Mouse (Mus musculus) hindbrain, embryonic 11.5 days (tissue): Measurements from ENCODE around the gene Serpina16. TPM values are rescaled to one million over a fixed set of nuclear protein-coding genes. Genes with fewer than 3 reads are reported as not detected.

Experiments
- ATAC-seq: fragments of 200-750 bp; cut with Nextera tagmentation; 2 replicates; pipeline ENCODE4 v1.8.0; 2017; ENCODE audit warnings: mild to moderate bottlenecking, moderate TSS enrichment, moderate library complexity; ENCODE audit not compliant: low FRiP score
- DNase-seq: peaks from one replicate; pipeline ENCODE4 v3.0.0-alpha.2; 2015; ENCODE audit warnings: low spot score
- H3K27ac ChIP-seq: fragments of 300-500 bp; sonication (generic); 2 replicates; pipeline ENCODE4 v1.5.1; 2014; ENCODE audit warnings: mild to moderate bottlenecking, low read depth, low read length
- H3K27me3 ChIP-seq: fragments of 300-500 bp; sonication (generic); 2 replicates; pipeline ENCODE4 v1.6.1; 2014; ENCODE audit warnings: mild to moderate bottlenecking, low read length, moderate library complexity, mixed read lengths; ENCODE audit not compliant: control insufficient read depth, insufficient read depth
- H3K36me3 ChIP-seq: fragments of 300-500 bp; sonication (generic); 2 replicates; pipeline ENCODE4 v1.6.1; 2014; ENCODE audit warnings: mild to moderate bottlenecking, low read length, moderate library complexity, mixed read lengths; ENCODE audit not compliant: control insufficient read depth, insufficient read depth
- H3K4me1 ChIP-seq: fragments of 300-500 bp; sonication (generic); replicated peaks from 2 replicates; pipeline ENCODE4 v1.6.1; 2014; ENCODE audit warnings: low read length, mixed read lengths; ENCODE audit not compliant: control insufficient read depth, insufficient read depth
- H3K4me2 ChIP-seq: fragments of 300-500 bp; sonication (generic); replicated peaks from 2 replicates; pipeline ENCODE4 v1.6.1; 2014; ENCODE audit warnings: mild to moderate bottlenecking, low read depth, low read length
- H3K4me3 ChIP-seq: fragments of 300-500 bp; sonication (generic); 2 replicates; pipeline ENCODE4 v1.5.1; 2014; ENCODE audit warnings: low read depth, low read length
- H3K9ac ChIP-seq: fragments of 300-500 bp; sonication (generic); 2 replicates; pipeline ENCODE4 v1.6.1; 2014; ENCODE audit warnings: low read depth, low read length
- H3K9me3 ChIP-seq: fragments of 300-500 bp; sonication (generic); 2 replicates; pipeline ENCODE4 v1.6.1; 2016; ENCODE audit warnings: low read length; ENCODE audit not compliant: control insufficient read depth
- WGBS: fragments of 180-500 bp; shearing (Covaris S2); extraction: QIAGEN DNeasy Blood & Tissue Kit; methylation state at CpG from one replicate; pipeline ENCODE4 v1.1.7; 2014; 5-methylcytosine and 5-hydroxymethylcytosine counted together
- polyA plus RNA-seq: library from polyadenylated mRNA; unstranded; fragments of >200 nt; fragmentation: Nextera tagmentation; extraction: Ambion mirVana; gene quantifications from 2 replicates; pipeline ENCODE4 v1.2.1, GENCODE M21; 2014

Gene Serpina16
- not detected in 2 replicates for polyA plus RNA-seq

GRCm38 (mm10) chr12:103676039-103676438, at the start of gene Serpina16:
Serpina16 (minus strand) TSS chr12:103676139.
- no peak for ATAC-seq
- H3K27ac ChIP-seq = no peak within 1 kb of the TSS
- 100% methylated on average over 1 of the region's 1 CpGs for WGBS
- no peaks in the 10 kb centered on the region for H3K27me3 ChIP-seq
- no peaks in the 10 kb centered on the region for H3K4me1 ChIP-seq
- no peak within 1 kb of the TSS for H3K4me2 ChIP-seq
- no peak within 1 kb of the TSS for H3K4me3 ChIP-seq
- no peak for DNase-seq
- no peaks in the 10 kb centered on the region for H3K36me3 ChIP-seq
- no peaks in the 10 kb centered on the region for H3K9me3 ChIP-seq
- no peak within 1 kb of the TSS for H3K9ac ChIP-seq

- DNase-seq (no peak), ATAC-seq (no peak)
- WGBS = 78% methylated on average over 3 of the region's 3 CpGs
- no peaks in the 10 kb centered on the region for H3K36me3 ChIP-seq
- no peak overlapping the region for H3K27ac ChIP-seq
- H3K4me1 ChIP-seq = no peaks in the 10 kb centered on the region
- no peak overlapping the region for H3K9ac ChIP-seq
- no peak overlapping the region for H3K4me2 ChIP-seq
- no peaks in the 10 kb centered on the region for H3K9me3 ChIP-seq
- H3K27me3 ChIP-seq = no peaks in the 10 kb centered on the region
- H3K4me3 ChIP-seq = no peak overlapping the region
Observed at GRCm38 (mm10) chr12:103711537-103711936, 35.6 kb upstream of the Serpina16 start.

GRCm38 (mm10) chr12:103710405-103710804, 34.5 kb upstream of the Serpina16 start:
- ATAC-seq (no peak), DNase-seq (no peak)
- no peak overlapping the region for H3K9ac ChIP-seq
- no peaks in the 10 kb centered on the region for H3K27me3 ChIP-seq
- H3K4me1 ChIP-seq = no peaks in the 10 kb centered on the region
- WGBS = 66% methylated on average over 1 of the region's 1 CpGs
- no peaks in the 10 kb centered on the region for H3K9me3 ChIP-seq
- H3K27ac ChIP-seq = no peak overlapping the region
- no peaks in the 10 kb centered on the region for H3K36me3 ChIP-seq
- no peak overlapping the region for H3K4me3 ChIP-seq
- no peak overlapping the region for H3K4me2 ChIP-seq

GRCm38 (mm10) chr12:103706113-103706512, 30.2 kb upstream of the Serpina16 start:
- Histone ChIP-seq H3K9me3 (no peaks in the 10 kb centered on the region), H3K4me3 (no peak overlapping the region), H3K27me3 (no peaks in the 10 kb centered on the region), H3K27ac (no peak overlapping the region), H3K9ac (no peak overlapping the region), H3K4me2 (no peak overlapping the region), H3K4me1 (no peaks in the 10 kb centered on the region), H3K36me3 (no peaks in the 10 kb centered on the region)
- ATAC-seq (no peak), DNase-seq (no peak)
- 76% methylated on average over 4 of the region's 4 CpGs for WGBS

GRCm38 (mm10) chr12:103705547-103705946, 29.6 kb upstream of the Serpina16 start:
- H3K9ac ChIP-seq = no peak overlapping the region
- ATAC-seq (no peak), DNase-seq (no peak)
- no peaks in the 10 kb centered on the region for H3K4me1 ChIP-seq
- no peaks in the 10 kb centered on the region for H3K27me3 ChIP-seq
- no peak overlapping the region for H3K4me3 ChIP-seq
- WGBS = 78% methylated on average over 2 of the region's 2 CpGs
- H3K9me3 ChIP-seq = no peaks in the 10 kb centered on the region
- no peak overlapping the region for H3K4me2 ChIP-seq
- no peaks in the 10 kb centered on the region for H3K36me3 ChIP-seq
- H3K27ac ChIP-seq = no peak overlapping the region

- Histone ChIP-seq H3K36me3 (no peaks in the 10 kb centered on the region), H3K4me1 (no peaks in the 10 kb centered on the region), H3K4me2 (no peak overlapping the region), H3K4me3 (no peak overlapping the region), H3K9me3 (no peaks in the 10 kb centered on the region), H3K9ac (no peak overlapping the region), H3K27ac (no peak overlapping the region), H3K27me3 (no peaks in the 10 kb centered on the region)
- no peak for ATAC-seq
- 83% methylated on average over 4 of the region's 4 CpGs for WGBS
- no peak for DNase-seq
Observed at GRCm38 (mm10) chr12:103700144-103700750, 24.3 kb upstream of the Serpina16 start.

GRCm38 (mm10) chr12:103695429-103695828, 19.5 kb upstream of the Serpina16 start, which contains the start of gene Serpina1f:
Serpina1f (minus strand) TSS chr12:103695529.
- Histone ChIP-seq H3K9me3 (no peaks in the 10 kb centered on the region), H3K9ac (no peak within 1 kb of the TSS), H3K36me3 (no peaks in the 10 kb centered on the region), H3K4me1 (no peaks in the 10 kb centered on the region), H3K27ac (no peak within 1 kb of the TSS), H3K4me2 (no peak within 1 kb of the TSS), H3K4me3 (no peak within 1 kb of the TSS), H3K27me3 (no peaks in the 10 kb centered on the region)
- WGBS = 83% methylated on average over 8 of the region's 8 CpGs
- DNase-seq (no peak), ATAC-seq (no peak)

- peak; percentile 26 for DNase-seq
- H3K4me1 ChIP-seq = no peaks in the 10 kb centered on the region
- no peak overlapping the region for H3K9ac ChIP-seq
- no peaks in the 10 kb centered on the region for H3K36me3 ChIP-seq
- H3K27me3 ChIP-seq = no peaks in the 10 kb centered on the region
- H3K27ac ChIP-seq = no peak overlapping the region
- no peak overlapping the region for H3K4me2 ChIP-seq
- H3K9me3 ChIP-seq = no peaks in the 10 kb centered on the region
- 54% methylated on average over 3 of the region's 3 CpGs for WGBS
- no peak overlapping the region for H3K4me3 ChIP-seq
- peak; percentile 20; the same call in 1 of the 2 replicates for ATAC-seq
Observed at GRCm38 (mm10) chr12:103688221-103688814, 12.4 kb upstream of the Serpina16 start.

GRCm38 (mm10) chr12:103687021-103687420, 11.1 kb upstream of the Serpina16 start:
- no peak overlapping the region for H3K27ac ChIP-seq
- no peaks in the 10 kb centered on the region for H3K27me3 ChIP-seq
- WGBS = 59% methylated on average over 7 of the region's 7 CpGs
- no peaks in the 10 kb centered on the region for H3K9me3 ChIP-seq
- DNase-seq (peak; percentile 3), ATAC-seq (no peak)
- H3K4me2 ChIP-seq = no peak overlapping the region
- H3K4me1 ChIP-seq = no peaks in the 10 kb centered on the region
- no peak overlapping the region for H3K4me3 ChIP-seq
- no peaks in the 10 kb centered on the region for H3K36me3 ChIP-seq
- no peak overlapping the region for H3K9ac ChIP-seq
